Mouse (Mus musculus) liver, adult 2 months (tissue): ENCODE data around the gene Slc2a9.

Experiments
- CTCF ChIP-seq: fragments of 200-500 bp; IDR thresholded peaks from 2 replicates; pipeline ENCODE4 v1.5.1; 2011; ENCODE audit warnings: low read depth, low read length, control low read depth
- POLR2A ChIP-seq: fragments of 200-500 bp; IDR thresholded peaks from 2 replicates; pipeline ENCODE4 v1.6.1; 2011; ENCODE audit warnings: low read length, control low read depth; ENCODE audit not compliant: insufficient read depth; ENCODE audit errors: extremely low read depth

- TF ChIP-seq POLR2A, result no peak
- no peak for TF ChIP-seq CTCF
These were observed 169.6 kb downstream of the Slc2a9 start for GRCm38 (mm10) chr5:38333381-38333780.
